Mouse (Mus musculus) lung, adult 2 months (tissue): ENCODE measurements around the gene Dda1. TPM values are rescaled to one million over a fixed set of nuclear protein-coding genes. Genes with fewer than 3 reads are reported as not detected.
A peak's percentile ranks its signal among the peaks of the same experiment; 100 is the strongest.

Source experiments
- DNase-seq: peaks from one replicate; pipeline ENCODE4 v3.0.0; 2022
- H3K4me1 ChIP-seq: fragments of 200-500 bp; 2 replicates; pipeline ENCODE4 v1.6.1; 2011; ENCODE audit warnings: low read length; ENCODE audit not compliant: control insufficient read depth, insufficient read depth
- H3K4me3 ChIP-seq: fragments of 200-500 bp; replicated peaks from 2 replicates; pipeline ENCODE3; 2011; ENCODE audit warnings: low read depth, mild to moderate bottlenecking, control low read depth, low read length; ENCODE audit errors: extremely low read depth
- CTCF ChIP-seq: fragments of 200-500 bp; IDR thresholded peaks from 2 replicates; pipeline ENCODE4 v1.5.1; 2011; ENCODE audit warnings: mild to moderate bottlenecking, low read length, control low read depth; ENCODE audit not compliant: insufficient read depth
- POLR2A ChIP-seq: fragments of 200-500 bp; IDR thresholded peaks from 2 replicates; pipeline ENCODE4 v1.6.1; 2011; ENCODE audit warnings: low read depth, mild to moderate bottlenecking, control low read depth, low read length, borderline replicate concordance; ENCODE audit errors: extremely low read depth
- WGBS: fragments of 180-500 bp; shearing (Covaris S2); methylation state at CpG from one replicate; pipeline ENCODE4 v1.1.7; 2018; 5-methylcytosine and 5-hydroxymethylcytosine counted together
- polyA plus RNA-seq: library from polyadenylated mRNA; depleted of rRNA; stranded (reverse); fragments of >200 nt; gene quantifications from 2 replicates; pipeline ENCODE4 v1.2.3, GENCODE M21; 2012

Dda1 gene
- polyA plus RNA-seq, 1 experiment: 85.9 TPM

GRCm38 (mm10) chr8:71504349-71504748 lies 35.4 kb downstream of the Dda1 start:
- H3K4me1 ChIP-seq: peaks cover 7% of the 10 kb centered on the region
- H3K4me3 ChIP-seq: no peak overlapping the region
- DNase-seq: no peak
- TF ChIP-seq POLR2A (0 out of 2 replicates have a peak, but pooled peaks have one; percentile 11), CTCF (no peak)
- WGBS: 91% methylated on average over 4 of the region's 4 CpGs

DNA sequence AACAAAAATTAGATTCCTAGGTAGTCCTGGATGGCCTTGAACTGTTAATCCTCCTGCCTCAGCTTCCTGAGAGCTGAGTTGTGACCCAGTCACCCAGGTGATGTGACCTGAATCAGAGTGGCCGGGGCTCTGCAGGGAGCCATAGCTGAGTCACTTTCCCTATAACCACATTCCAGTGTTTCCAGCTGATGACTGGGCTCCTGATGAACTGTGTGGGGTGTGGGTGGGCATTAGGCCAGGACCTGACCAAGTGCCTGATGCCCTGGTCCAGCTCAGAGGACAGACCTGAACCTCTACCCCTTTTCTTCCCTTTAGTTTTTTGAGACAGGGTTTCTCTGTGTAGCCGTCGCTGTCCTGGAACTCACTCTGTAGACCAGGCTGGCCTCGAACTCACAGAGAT lies 36.3 kb downstream of the Dda1 start:
- no peak overlapping the region for H3K4me3 ChIP-seq
- H3K4me1 ChIP-seq: peaks cover 5% of the 10 kb centered on the region; the same call in 1 of the 2 replicates
- TF ChIP-seq CTCF (no peak), POLR2A (no peak)
- WGBS: 88% methylated on average over 4 of the region's 4 CpGs
- no peak for DNase-seq

DNA sequence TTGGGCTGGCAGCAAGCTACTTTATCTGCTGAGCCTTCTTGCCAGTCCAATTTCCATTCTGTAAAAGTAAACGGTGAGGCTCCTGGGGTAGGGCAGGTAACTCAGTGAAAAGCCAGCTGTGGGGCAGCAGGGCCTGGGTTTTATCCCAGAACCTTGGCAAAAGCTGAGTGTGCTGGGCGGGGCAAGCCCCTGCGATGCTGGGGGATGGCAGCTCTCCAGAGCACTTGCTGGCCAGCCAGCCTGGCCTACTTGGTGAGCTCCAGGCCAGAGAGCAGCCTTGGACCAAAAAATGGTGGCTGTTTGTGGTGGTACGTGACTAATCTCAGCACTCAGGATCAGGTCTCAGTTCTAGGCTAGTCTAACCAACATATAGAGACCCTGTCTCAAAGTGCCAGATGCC lies 37.0 kb downstream of the Dda1 start:
- 61% methylated on average over 4 of the region's 4 CpGs for WGBS
- Histone ChIP-seq H3K4me1 (peaks cover 5% of the 10 kb centered on the region; the same call in 1 of the 2 replicates), H3K4me3 (no peak overlapping the region)
- DNase-seq: no peak
- TF ChIP-seq POLR2A (no peak), CTCF (no peak)

- 1% methylated on average over 61 of the region's 61 CpGs for WGBS
- Histone ChIP-seq H3K4me3 (peak overlapping the region; percentile 46), H3K4me1 (peaks cover 5% of the 10 kb centered on the region)
- peak; percentile 31 for DNase-seq
- TF ChIP-seq CTCF (no peak), POLR2A (no peak)
Observed at GRCm38 (mm10) chr8:71507589-71508104, 38.6 kb downstream of the Dda1 start.

DNA sequence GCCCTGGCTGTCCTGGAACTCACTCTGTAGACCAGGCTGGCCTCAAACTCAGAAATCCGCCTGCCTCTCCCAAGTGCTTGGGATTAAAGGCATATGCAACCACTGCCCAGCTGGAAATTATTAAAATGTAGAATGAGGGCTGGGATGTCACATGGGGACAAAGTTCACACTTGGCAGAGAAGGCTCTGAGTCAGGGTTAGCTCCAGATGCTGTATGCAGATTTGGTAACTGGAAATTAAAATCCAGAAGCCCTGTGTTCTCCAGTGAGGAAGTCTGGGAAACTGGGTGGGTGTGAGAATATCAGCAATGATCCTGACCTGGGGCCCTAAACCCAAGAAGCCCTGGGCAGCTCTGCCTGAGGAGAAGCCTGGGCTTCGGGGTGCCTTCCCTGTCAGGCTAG lies 40.3 kb downstream of the Dda1 start:
- H3K4me1 ChIP-seq: peaks cover 8% of the 10 kb centered on the region
- no peak for TF ChIP-seq POLR2A
- TF ChIP-seq CTCF: no peak
- WGBS: 50% methylated on average over 2 of the region's 2 CpGs
- H3K4me3 ChIP-seq: peak overlapping the region; percentile 40
- no peak for DNase-seq

DNA sequence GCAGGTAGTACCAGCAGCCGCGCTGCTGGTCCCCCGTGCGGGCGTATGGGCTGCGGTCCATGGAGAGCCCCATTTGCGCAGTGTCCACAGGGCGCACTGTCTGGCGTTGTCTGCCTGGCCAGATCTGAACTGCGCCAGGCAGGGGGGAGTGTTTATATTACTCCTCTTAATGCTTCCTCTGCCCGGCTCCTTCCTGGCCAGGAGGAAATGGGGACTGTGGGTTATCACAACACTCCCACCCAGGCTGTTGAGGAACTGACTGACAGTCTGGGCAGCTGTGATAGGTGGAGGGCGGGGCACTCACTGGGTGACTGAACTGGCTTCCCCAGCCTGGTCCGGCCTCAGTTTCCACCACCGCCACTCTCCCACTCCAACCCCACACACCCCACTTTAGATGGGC lies 42.6 kb downstream of the Dda1 start, which contains the start of gene Plvap:
Gene Plvap, minus strand, starts transcription at position 109 of the 400 bp plus-strand sequence.
- peak within 1 kb of the TSS; percentile 96 for H3K4me3 ChIP-seq
- H3K4me1 ChIP-seq: peaks cover 8% of the 10 kb centered on the region
- DNase-seq: peak; percentile 35
- TF ChIP-seq POLR2A (peak; percentile 90; the same call in 1 of the 2 replicates), CTCF (no peak)
- WGBS: 17% methylated on average over 14 of the region's 14 CpGs

- Histone ChIP-seq H3K4me3 (no peak overlapping the region), H3K4me1 (peaks cover 8% of the 10 kb centered on the region)
- 52% methylated on average over 15 of the region's 15 CpGs for WGBS
- no peak for DNase-seq
- TF ChIP-seq POLR2A (no peak), CTCF (no peak)
Observed at GRCm38 (mm10) chr8:71513018-71513754, 44.2 kb downstream of the Dda1 start.

- Histone ChIP-seq H3K4me1 (peaks cover 8% of the 10 kb centered on the region), H3K4me3 (no peak overlapping the region)
- DNase-seq: no peak
- TF ChIP-seq POLR2A: no peak
- TF ChIP-seq CTCF: no peak
- WGBS: 78% methylated on average over 5 of the region's 5 CpGs
Observed at GRCm38 (mm10) chr8:71515043-71515442, 46.0 kb downstream of the Dda1 start.

DNA sequence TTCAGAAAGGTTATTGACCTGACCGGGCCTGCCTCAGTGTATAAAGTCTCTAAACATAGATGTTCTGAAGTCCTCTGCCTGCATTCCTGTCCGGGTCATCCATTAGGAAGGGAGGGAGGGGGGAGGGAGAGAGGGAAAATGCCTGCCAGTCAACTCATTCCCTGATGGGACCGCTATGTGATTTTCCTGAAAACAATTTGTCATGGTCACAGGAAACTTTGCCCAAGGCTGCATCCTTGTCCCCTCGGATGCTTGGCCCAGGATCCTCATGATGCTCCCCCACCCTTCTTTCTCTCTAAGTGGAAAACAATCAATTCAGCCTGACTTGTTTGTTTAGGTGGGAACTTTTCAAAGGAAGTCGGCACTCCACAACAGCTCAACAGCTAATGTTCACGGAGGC lies 47.8 kb downstream of the Dda1 start:
- Histone ChIP-seq H3K4me3 (no peak overlapping the region), H3K4me1 (peaks cover 10% of the 10 kb centered on the region)
- DNase-seq: no peak
- WGBS: 13% methylated on average over 6 of the region's 6 CpGs
- TF ChIP-seq CTCF: no peak
- TF ChIP-seq POLR2A: no peak
